Mouse (Mus musculus): ENCODE results near the gene Metrnl. TPM values are rescaled to one million over a fixed set of nuclear protein-coding genes. Genes with fewer than 3 reads are reported as not detected.

The Metrnl gene
- total RNA-seq, 2 experiments from 2014 or later = 14.6 to 18.6 TPM

DNA sequence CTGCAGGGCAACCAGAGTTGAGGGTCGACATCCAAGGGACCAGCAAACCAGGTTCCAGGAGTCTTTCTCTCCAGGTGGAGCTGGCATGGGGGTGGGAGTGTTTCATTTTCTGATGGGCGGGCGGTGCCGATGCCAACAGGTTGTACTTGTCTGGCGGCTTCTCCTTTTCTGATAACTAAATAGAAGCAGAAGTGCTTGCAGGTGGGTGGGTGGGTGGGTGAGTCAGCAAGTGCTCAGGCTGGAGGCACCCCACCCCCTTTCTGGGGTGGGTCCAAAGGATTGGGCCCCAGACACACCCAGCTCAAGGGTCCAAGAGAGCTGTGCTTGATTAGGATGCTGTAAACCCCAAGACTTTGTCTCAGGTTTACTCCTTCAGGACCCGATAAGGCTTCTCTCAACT is 11.6 kb downstream of the Metrnl start:
- Histone ChIP-seq H3K27ac (no peak overlapping the region), H3K4me3 (no peak overlapping the region)
- intact Hi-C loops (cut with DNase I) = no loop called here
- no peak for TF ChIP-seq CTCF (IDR thresholded peaks at IDR 0.05)
- no peak for DNase-seq (ENCODE audit: extremely low spot score in 1 of 2, low spot score in 2 of 2)

DNA sequence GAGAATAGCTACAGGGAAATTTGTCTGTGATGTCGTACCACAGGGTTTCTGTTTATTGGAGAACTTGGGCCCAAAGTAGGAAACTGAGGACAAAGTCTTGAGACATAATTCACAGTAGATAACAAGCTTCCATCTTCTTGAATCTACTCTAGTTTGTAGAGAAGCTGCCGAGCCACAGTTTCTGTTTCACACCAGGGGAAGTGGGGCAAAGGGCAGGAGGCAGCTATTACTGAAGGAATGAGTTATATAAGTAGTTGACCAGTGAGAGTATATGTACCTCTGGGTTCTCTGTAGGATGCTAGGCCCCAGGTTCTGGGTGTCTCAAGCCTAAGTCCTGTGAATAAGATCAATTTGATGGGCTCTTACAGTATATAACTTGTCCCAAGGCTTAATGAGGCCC is 12.2 kb downstream of the Metrnl start:
- intact Hi-C loops (cut with DNase I) = no loop called here
- no peak for DNase-seq (ENCODE audit: extremely low spot score in 1 of 2, low spot score in 2 of 2)
- Histone ChIP-seq H3K27ac (no peak overlapping the region), H3K4me3 (no peak overlapping the region)
- no peak for TF ChIP-seq CTCF (IDR thresholded peaks at IDR 0.05)

DNA sequence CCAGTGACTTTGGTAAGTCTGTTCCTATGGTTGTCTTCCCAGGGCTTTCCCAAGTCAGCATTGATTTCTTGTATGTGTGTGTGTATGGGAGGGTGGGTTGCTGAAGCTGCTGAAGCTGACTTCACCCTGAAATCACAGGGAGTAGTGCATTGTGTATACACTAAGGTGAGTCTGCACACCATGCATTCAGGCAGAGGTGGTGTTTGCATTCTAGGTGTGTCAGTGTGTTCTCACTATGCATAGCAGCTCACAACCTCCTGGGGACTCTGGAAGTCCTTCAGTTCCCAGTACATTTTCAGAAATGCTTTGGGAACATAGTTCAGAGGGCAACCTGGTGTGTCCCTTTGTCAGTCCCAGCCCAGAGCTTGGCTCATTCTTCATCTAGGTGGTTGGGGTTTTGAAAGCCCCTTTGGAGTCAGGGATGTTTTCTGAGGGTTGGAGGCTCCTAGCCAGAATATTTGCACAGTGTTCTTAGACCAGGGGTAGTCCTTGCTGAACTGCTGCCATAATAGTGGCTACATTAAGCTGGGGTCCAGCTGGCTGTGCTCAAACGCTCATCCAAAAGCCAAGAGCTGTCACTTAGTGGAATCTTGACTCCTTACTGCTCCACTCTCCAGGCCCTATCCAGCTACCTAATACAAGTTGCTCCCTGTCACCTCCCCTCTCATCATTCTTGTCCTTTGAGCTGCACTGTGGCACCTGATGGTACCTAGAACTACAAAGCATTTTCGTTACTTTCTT is 13.6 kb downstream of the Metrnl start:
- no peak for DNase-seq (ENCODE audit: extremely low spot score in 1 of 2, low spot score in 2 of 2)

DNA sequence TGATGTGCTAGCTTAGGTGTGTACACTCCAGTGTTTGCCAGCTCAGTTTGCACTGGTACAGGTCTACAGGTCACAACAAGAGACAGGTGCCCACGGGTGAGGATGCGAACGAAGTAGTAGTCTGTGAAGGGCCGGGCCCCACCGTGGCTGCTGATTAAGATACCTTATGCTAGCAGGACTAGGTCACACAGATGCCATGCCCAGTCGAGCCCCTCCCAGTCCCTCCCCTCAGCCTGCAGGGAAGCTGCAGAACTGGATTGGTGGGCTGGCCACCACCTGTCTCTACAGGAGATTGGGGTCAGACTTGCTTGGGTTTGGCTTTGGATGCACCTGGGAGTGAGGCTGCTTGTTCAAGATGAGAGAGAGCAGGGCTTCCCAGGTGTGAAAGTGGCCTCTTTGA is 16.4 kb downstream of the Metrnl start:
- Histone ChIP-seq H3K27ac (no peak overlapping the region), H3K4me3 (no peak overlapping the region)
- no peak for TF ChIP-seq CTCF (IDR thresholded peaks at IDR 0.05)
- DNase-seq (ENCODE audit: extremely low spot score in 1 of 2, low spot score in 2 of 2) = no peak
- intact Hi-C loops (cut with DNase I) = no loop called here

More for the DNA sequence above, 13.6 kb downstream of the Metrnl start:
- Histone ChIP-seq H3K27ac (no peak overlapping the region), H3K4me3 (no peak overlapping the region)
- TF ChIP-seq CTCF (IDR thresholded peaks at IDR 0.05) = no peak
- intact Hi-C loops (cut with DNase I) = no loop called here

DNA sequence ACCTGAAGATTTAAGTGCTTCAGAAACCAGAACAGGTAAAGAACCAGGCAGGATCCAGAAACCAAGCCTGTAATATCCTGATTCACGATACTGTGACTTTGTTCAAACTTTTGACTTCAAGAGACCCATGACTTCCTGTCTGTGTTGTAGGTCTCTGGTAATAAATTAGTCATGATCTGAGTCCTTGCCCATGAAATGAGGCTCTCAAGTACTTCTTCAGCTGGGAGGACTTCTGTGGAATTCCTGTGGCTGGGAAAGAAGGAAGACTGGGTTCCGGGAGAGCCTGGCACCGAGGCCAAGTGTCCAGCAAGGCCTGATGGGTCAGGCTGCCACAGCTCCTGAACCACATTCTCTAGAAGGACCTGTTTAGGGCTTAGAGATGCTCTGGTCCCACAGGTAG is 19.4 kb downstream of the Metrnl start:
- no peak for DNase-seq (ENCODE audit: extremely low spot score in 1 of 2, low spot score in 2 of 2)
- TF ChIP-seq CTCF (IDR thresholded peaks at IDR 0.05) = no peak
- intact Hi-C loops (cut with DNase I) = no loop called here
- Histone ChIP-seq H3K4me3 (no peak overlapping the region), H3K27ac (no peak overlapping the region)

DNA sequence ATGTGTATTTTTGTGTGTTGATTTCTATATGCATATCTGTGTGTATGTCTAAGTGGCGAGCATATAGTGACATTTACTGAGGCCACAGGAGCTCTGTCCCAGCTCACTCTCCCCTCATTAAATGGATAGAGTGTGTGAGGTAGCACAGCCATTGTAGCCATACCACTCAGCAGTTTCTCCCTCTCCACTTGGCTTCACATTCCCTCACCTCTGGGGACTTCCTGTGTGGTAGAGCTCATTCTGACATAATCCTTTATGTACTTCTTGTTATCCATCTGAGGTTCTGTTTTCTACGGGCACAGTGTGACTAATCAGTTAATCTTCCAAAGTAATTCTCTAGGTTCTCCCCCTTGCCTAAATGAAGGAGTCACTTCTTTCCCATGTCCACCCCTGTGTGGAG is 21.1 kb downstream of the Metrnl start:
- no peak for TF ChIP-seq CTCF (IDR thresholded peaks at IDR 0.05)
- no peak for DNase-seq (ENCODE audit: extremely low spot score in 1 of 2, low spot score in 2 of 2)
- Histone ChIP-seq H3K27ac (no peak overlapping the region), H3K4me3 (no peak overlapping the region)
- intact Hi-C loops (cut with DNase I) = no loop called here

DNA sequence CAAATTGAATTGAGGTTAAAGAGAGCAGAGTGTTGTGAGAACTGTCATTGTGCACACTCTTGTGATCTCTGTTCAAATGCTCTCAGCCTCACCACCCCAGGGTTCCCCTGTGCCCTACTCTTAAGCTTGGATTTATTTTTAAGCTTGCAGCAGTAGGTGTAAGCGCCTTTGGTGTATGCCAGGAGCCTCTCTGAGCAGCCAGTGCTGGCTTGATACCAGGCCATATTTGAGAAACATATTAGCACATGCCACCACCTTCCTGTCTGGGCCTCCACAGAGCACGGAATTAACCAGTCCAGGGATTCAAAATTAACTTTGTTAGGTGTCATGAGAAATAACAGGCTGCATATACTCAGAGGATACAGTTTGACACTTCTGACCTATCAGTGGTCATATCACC is 25.3 kb downstream of the Metrnl start:
- no peak for DNase-seq (ENCODE audit: extremely low spot score in 1 of 2, low spot score in 2 of 2)
- no peak overlapping the region for H3K4me3 ChIP-seq
- intact Hi-C loops (cut with DNase I) = no loop called here
- no peak for TF ChIP-seq CTCF (IDR thresholded peaks at IDR 0.05)
- no peak overlapping the region for H3K27ac ChIP-seq

DNA sequence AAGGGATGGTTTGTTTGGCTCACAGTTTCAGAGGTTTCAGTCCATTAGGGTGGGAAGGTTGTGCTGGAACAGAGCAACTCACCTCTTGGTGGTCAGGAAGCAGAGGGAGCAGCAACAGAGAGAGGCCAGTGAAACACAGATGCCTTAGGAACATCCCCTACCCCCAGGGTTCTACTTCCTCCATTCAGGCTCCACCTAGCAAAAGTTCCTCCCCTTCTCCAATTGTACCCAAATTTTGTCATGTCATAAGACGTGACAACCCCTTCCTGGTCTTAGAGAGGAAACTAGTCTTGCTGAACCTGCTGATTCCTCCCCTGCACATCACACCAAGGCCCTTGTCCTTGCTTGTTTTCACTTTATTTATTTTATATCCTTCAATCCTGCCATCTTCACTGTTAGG is 32.8 kb downstream of the Metrnl start:
- Histone ChIP-seq H3K4me3 (no peak overlapping the region), H3K27ac (no peak overlapping the region)
- no peak for TF ChIP-seq CTCF (IDR thresholded peaks at IDR 0.05)
- DNase-seq (ENCODE audit: extremely low spot score in 1 of 2, low spot score in 2 of 2) = no peak
- intact Hi-C loops (cut with DNase I) = no loop called here

DNA sequence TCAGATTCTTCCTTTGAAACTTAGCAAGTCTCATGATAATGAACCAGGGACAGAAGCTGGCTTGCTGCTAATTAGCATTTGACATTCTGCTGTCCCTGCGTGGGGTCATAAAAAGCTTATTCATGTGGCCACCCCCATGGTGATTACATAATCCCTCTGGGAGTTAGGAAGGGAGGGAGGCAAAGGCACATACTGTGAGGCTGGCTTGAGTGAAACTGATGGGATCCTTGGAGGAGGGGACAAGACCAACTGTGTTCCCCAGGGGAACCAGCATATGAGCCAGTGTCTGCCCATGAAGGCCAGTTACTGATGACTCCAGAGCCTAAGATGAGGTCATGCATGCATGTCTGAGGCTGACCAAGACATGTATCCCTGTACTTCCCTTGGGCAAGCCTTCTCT is 33.5 kb downstream of the Metrnl start:
- Histone ChIP-seq H3K4me3 (no peak overlapping the region), H3K27ac (no peak overlapping the region)
- DNase-seq (ENCODE audit: extremely low spot score in 1 of 2, low spot score in 2 of 2) = no peak
- intact Hi-C loops (cut with DNase I) = no loop called here
- TF ChIP-seq CTCF (IDR thresholded peaks at IDR 0.05) = no peak

DNA sequence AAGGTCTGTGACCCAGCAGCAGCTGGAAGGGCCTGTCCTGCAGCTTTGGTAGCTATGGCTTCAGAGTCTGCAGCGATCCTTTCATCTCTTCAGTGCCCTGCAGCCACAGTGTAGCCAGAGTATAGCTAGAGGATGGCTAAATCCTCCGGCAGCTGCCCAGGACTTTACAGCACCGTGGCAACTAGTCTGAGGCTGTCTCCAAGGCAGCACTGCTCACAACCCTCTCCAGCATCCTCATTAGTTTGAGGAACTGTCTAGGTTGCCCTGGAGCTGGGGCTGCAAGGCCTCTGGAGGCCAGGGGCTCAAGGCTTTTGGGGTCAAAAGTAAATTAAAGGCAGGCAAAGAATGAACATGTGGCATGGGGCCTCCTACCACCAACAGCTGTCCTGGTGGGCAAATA is 37.3 kb downstream of the Metrnl start:
- intact Hi-C loops (cut with DNase I) = no loop called here

DNA sequence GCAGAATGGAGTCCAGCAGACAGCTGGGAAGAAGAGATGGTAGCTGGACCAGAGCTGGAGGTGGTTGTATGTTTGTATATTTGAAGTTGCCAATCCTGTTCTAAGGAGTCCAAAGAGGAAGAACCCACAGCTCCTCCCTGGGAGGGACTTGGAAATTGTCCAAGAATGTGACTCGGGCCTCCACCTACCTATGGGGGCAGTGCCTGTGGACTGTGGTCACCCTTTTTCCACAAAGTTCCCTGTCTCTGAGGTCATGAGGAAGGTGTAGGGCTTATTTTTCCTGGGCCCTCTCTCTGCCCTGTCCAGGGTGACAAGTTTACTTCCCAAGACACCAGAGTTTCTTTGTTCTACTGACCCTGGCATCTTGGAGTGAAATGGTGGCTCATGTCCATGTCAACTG is 39.6 kb downstream of the Metrnl start:
- TF ChIP-seq CTCF (IDR thresholded peaks at IDR 0.05) = no peak
- Histone ChIP-seq H3K27ac (no peak overlapping the region), H3K4me3 (no peak overlapping the region)
- intact Hi-C loops (cut with DNase I) = loop anchor here (5.0 kb wide), 1 partner anchor 89 kb away; no protein-coding TSS in a partner anchor
- DNase-seq (ENCODE audit: extremely low spot score in 1 of 2, low spot score in 2 of 2) = no peak

More for the DNA sequence above, 37.3 kb downstream of the Metrnl start:
- DNase-seq (ENCODE audit: extremely low spot score in 1 of 2, low spot score in 2 of 2) = no peak
- H3K4me3 ChIP-seq = no peak overlapping the region
- no peak overlapping the region for H3K27ac ChIP-seq
- no peak for TF ChIP-seq CTCF (IDR thresholded peaks at IDR 0.05)

DNA sequence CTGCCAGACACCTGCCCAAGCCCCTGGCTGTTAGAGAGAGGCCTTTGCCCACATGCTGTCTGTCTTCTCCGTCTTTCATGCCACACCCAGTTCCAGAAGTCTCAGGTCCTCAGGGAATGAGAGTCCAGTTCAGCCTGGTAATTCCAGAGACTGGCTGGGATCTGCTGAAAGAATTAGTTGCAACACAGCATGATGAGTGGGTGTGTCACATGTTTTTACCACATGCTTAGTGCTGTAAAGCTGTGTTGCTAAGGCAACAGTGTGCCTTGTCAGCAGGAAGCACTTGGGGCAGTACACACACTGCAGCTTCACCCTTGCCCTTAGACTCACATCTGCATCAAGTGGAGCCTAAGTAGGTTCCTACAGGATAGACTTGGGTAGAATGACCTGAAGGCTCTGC is 40.1 kb downstream of the Metrnl start:
- no peak overlapping the region for H3K27ac ChIP-seq
- no peak for TF ChIP-seq CTCF (IDR thresholded peaks at IDR 0.05)

DNA sequence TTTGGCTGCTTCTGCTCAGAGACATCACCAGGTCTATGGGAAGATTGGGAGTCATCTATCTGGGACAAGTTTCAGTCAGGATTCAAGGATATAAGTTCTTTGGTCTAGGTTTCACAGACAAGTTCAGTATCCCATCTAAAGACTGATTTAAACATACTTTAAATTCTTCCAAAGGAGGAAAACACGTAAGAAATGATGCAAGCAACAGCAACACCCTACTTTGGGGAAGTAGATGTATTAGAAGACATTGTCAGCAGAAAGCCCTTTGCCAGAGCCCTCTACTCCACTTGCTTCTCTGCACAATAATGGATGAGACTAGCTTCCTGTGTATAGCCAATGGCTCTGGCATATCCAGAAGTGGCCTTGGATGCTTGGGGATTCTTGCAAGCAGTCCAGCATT is 41.8 kb downstream of the Metrnl start:
- no peak overlapping the region for H3K27ac ChIP-seq
- DNase-seq (ENCODE audit: extremely low spot score in 1 of 2, low spot score in 2 of 2) = no peak
- no peak overlapping the region for H3K4me3 ChIP-seq
- intact Hi-C loops (cut with DNase I) = loop anchor here (5.0 kb wide), 1 partner anchor 91 kb away; no protein-coding TSS in a partner anchor
- no peak for TF ChIP-seq CTCF (IDR thresholded peaks at IDR 0.05)

More for the DNA sequence above, 40.1 kb downstream of the Metrnl start:
- H3K4me3 ChIP-seq = no peak overlapping the region
- peak in 1 of 2 experiments; percentile 11 for DNase-seq (ENCODE audit: extremely low spot score in 1 of 2, low spot score in 2 of 2)
- intact Hi-C loops (cut with DNase I) = loop anchor here (5.0 kb wide), 1 partner anchor 89 kb away; no protein-coding TSS in a partner anchor

Data from left cerebral cortex, adult 2 months (tissue).